Mouse (Mus musculus) stomach, embryonic 16.5 days (tissue): ENCODE results near the gene Gm10663. TPM values are rescaled to one million over a fixed set of nuclear protein-coding genes. Genes with fewer than 3 reads are reported as not detected.

Experiments used
- ATAC-seq: fragments of 200-750 bp; cut with Nextera tagmentation; 2 replicates; pipeline ENCODE4 v1.8.0; 2017; ENCODE audit warnings: moderate number of reproducible peaks, moderate TSS enrichment; ENCODE audit not compliant: insufficient read depth, low FRiP score
- H3K27ac ChIP-seq: fragments of 300-500 bp; sonication (generic); 2 replicates; pipeline ENCODE4 v1.5.1; 2014; ENCODE audit warnings: low read length
- H3K27me3 ChIP-seq: fragments of 300-500 bp; sonication (generic); 2 replicates; pipeline ENCODE4 v1.6.1; 2014; ENCODE audit warnings: low read length, control low read depth, mixed read lengths; ENCODE audit not compliant: control insufficient read depth, insufficient read depth
- H3K36me3 ChIP-seq: fragments of 300-500 bp; sonication (generic); 2 replicates; pipeline ENCODE4 v1.6.1; 2014; ENCODE audit warnings: low read length; ENCODE audit not compliant: control insufficient read depth, insufficient read depth
- H3K4me1 ChIP-seq: fragments of 300-500 bp; sonication (generic); 2 replicates; pipeline ENCODE4 v1.6.1; 2014; ENCODE audit warnings: low read length, control low read depth, mixed read lengths; ENCODE audit not compliant: control insufficient read depth, insufficient read depth
- H3K4me2 ChIP-seq: fragments of 300-500 bp; sonication (generic); 2 replicates; pipeline ENCODE4 v1.6.1; 2014; ENCODE audit warnings: low read depth, low read length, mixed read lengths
- H3K4me3 ChIP-seq: fragments of 300-500 bp; sonication (generic); replicated peaks from 2 replicates; pipeline ENCODE4 v1.5.1; 2014; ENCODE audit warnings: mild to moderate bottlenecking, low read length
- H3K9ac ChIP-seq: fragments of 300-500 bp; sonication (generic); 2 replicates; pipeline ENCODE4 v1.6.1; 2014; ENCODE audit warnings: low read length
- H3K9me3 ChIP-seq: fragments of 300-500 bp; sonication (generic); replicated peaks from 2 replicates; pipeline ENCODE4 v1.6.1; 2016; ENCODE audit warnings: low read length, control low read depth; ENCODE audit not compliant: control insufficient read depth
- WGBS: fragments of 180-500 bp; shearing (Covaris S2); extraction: QIAGEN DNeasy Blood & Tissue Kit; methylation state at CpG from one replicate; pipeline ENCODE4 v1.1.7; 2014; 5-methylcytosine and 5-hydroxymethylcytosine counted together
- polyA plus RNA-seq: library from polyadenylated mRNA; unstranded; fragments of >200 nt; fragmentation: Nextera tagmentation; extraction: Ambion mirVana; gene quantifications from 2 replicates; pipeline ENCODE4 v1.2.1, GENCODE M21; 2015

Gene Gm10663
- polyA plus RNA-seq, 1 experiment from 2014 or later = not detected

GRCm38 (mm10) chr8:65099735-65100134, 24.9 kb downstream of the Gm10663 start:
- ATAC-seq = no peak
- Histone ChIP-seq H3K4me1 (no peaks in the 10 kb centered on the region), H3K4me2 (no peak overlapping the region), H3K4me3 (no peak overlapping the region), H3K36me3 (no peaks in the 10 kb centered on the region), H3K27ac (no peak overlapping the region), H3K27me3 (no peaks in the 10 kb centered on the region), H3K9me3 (no peaks in the 10 kb centered on the region), H3K9ac (no peak overlapping the region)
- WGBS = 54% methylated on average over 3 of the region's 3 CpGs

- Histone ChIP-seq H3K4me3 (no peak overlapping the region), H3K4me1 (no peaks in the 10 kb centered on the region), H3K4me2 (no peak overlapping the region), H3K27ac (no peak overlapping the region), H3K27me3 (no peaks in the 10 kb centered on the region), H3K9me3 (no peaks in the 10 kb centered on the region), H3K9ac (no peak overlapping the region), H3K36me3 (no peaks in the 10 kb centered on the region)
- WGBS = 80% methylated on average over 7 of the region's 7 CpGs
- ATAC-seq = no peak
Observed at GRCm38 (mm10) chr8:65103632-65104031, 28.8 kb downstream of the Gm10663 start.

GRCm38 (mm10) chr8:65104041-65104440, 29.2 kb downstream of the Gm10663 start:
- Histone ChIP-seq H3K36me3 (no peaks in the 10 kb centered on the region), H3K4me1 (no peaks in the 10 kb centered on the region), H3K9ac (no peak overlapping the region), H3K4me2 (no peak overlapping the region), H3K27ac (no peak overlapping the region), H3K27me3 (no peaks in the 10 kb centered on the region), H3K4me3 (no peak overlapping the region), H3K9me3 (no peaks in the 10 kb centered on the region)
- WGBS = 60% methylated on average over 4 of the region's 4 CpGs
- ATAC-seq = no peak

- Histone ChIP-seq H3K9me3 (no peaks in the 10 kb centered on the region), H3K9ac (no peak overlapping the region), H3K4me3 (no peak overlapping the region), H3K4me1 (no peaks in the 10 kb centered on the region), H3K36me3 (no peaks in the 10 kb centered on the region), H3K27ac (no peak overlapping the region), H3K27me3 (no peaks in the 10 kb centered on the region), H3K4me2 (no peak overlapping the region)
- ATAC-seq = no peak
- WGBS = 90% methylated on average over 25 of the region's 25 CpGs
Observed at GRCm38 (mm10) chr8:65107936-65108718, 33.3 kb downstream of the Gm10663 start.

DNA sequence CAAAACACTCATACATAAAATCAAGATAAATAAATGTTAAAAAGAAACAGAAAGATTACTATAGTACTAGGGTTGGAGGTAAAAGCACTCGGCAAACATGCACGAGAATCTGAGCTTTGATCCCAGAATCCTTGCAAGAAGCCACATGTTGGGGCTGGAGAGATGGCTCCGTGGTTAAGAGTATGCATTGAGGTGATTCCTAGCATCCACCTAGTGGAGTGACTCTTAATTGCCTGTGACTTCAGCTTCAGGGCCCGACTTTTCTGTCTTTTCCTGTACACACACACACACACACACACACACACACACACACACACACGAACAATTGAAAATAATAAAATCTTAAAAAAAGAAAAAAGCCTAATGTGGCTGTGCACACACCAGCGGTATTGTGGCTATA, 34.1 kb downstream of the Gm10663 start:
- H3K4me2 ChIP-seq = no peak overlapping the region
- no peaks in the 10 kb centered on the region for H3K9me3 ChIP-seq
- H3K4me1 ChIP-seq = no peaks in the 10 kb centered on the region
- H3K27me3 ChIP-seq = no peaks in the 10 kb centered on the region
- H3K4me3 ChIP-seq = no peak overlapping the region
- H3K9ac ChIP-seq = no peak overlapping the region
- no peaks in the 10 kb centered on the region for H3K36me3 ChIP-seq
- H3K27ac ChIP-seq = no peak overlapping the region
- 62% methylated on average over 6 of the region's 6 CpGs for WGBS
- ATAC-seq = no peak

DNA sequence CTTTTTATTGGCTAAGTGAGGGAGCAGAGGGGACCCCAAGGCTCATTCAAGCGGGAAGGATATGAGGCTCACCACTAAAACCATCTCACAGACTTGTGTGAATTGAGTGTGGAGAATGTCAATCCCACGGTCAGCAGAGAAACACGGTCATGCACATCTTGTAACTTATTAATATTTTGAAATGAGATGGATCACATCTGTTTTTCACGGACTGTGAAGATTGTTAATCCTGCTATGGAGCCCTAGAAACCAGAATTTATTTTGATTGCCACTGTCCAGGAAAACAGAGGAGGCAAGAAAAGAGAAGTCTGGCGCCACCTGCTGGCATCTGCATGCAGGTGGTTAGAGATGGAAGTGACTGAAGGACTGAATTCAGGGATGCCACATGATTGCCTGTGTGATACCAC, 35.5 kb downstream of the Gm10663 start:
- H3K27me3 ChIP-seq = no peaks in the 10 kb centered on the region
- H3K4me1 ChIP-seq = no peaks in the 10 kb centered on the region
- H3K4me3 ChIP-seq = no peak overlapping the region
- no peak overlapping the region for H3K27ac ChIP-seq
- no peak overlapping the region for H3K9ac ChIP-seq
- H3K4me2 ChIP-seq = no peak overlapping the region
- no peak for ATAC-seq
- WGBS = 32% methylated on average over 5 of the region's 5 CpGs
- H3K9me3 ChIP-seq = no peaks in the 10 kb centered on the region
- no peaks in the 10 kb centered on the region for H3K36me3 ChIP-seq

- H3K4me3 ChIP-seq = no peak overlapping the region
- H3K9me3 ChIP-seq = no peaks in the 10 kb centered on the region
- H3K4me2 ChIP-seq = no peak overlapping the region
- no peak overlapping the region for H3K9ac ChIP-seq
- no peaks in the 10 kb centered on the region for H3K27me3 ChIP-seq
- no peaks in the 10 kb centered on the region for H3K36me3 ChIP-seq
- H3K4me1 ChIP-seq = no peaks in the 10 kb centered on the region
- WGBS = 72% methylated on average over 6 of the region's 6 CpGs
- H3K27ac ChIP-seq = no peak overlapping the region
- no peak for ATAC-seq
Observed at GRCm38 (mm10) chr8:65112092-65112491, 37.3 kb downstream of the Gm10663 start.

- 37% methylated on average over 1 of the region's 1 CpGs for WGBS
- H3K36me3 ChIP-seq = no peaks in the 10 kb centered on the region
- H3K9ac ChIP-seq = no peak overlapping the region
- H3K9me3 ChIP-seq = no peaks in the 10 kb centered on the region
- no peak overlapping the region for H3K4me3 ChIP-seq
- no peaks in the 10 kb centered on the region for H3K4me1 ChIP-seq
- H3K27me3 ChIP-seq = no peaks in the 10 kb centered on the region
- H3K4me2 ChIP-seq = no peak overlapping the region
- H3K27ac ChIP-seq = no peak overlapping the region
- ATAC-seq = no peak
Observed at GRCm38 (mm10) chr8:65126014-65126413, 51.2 kb downstream of the Gm10663 start.

DNA sequence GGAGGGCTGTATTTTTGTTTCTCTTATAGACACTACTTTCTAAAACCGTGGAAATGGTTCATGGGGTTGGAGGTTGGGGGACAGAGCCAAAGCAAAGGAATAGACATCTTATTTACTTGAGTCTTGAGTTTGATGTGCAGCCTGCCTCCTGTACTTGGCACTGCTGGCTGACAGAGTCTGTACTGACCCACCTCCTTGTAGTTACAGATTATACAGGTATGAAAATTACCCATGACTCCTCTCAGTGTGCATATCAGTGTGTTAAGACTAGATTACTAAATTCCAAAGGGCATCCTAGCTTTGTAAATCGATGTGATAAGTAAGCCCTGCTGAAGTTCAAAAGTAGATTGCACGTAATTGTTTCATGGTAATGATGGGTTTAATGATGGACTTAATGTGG, 51.6 kb downstream of the Gm10663 start:
- no peaks in the 10 kb centered on the region for H3K36me3 ChIP-seq
- ATAC-seq = no peak
- no peak overlapping the region for H3K9ac ChIP-seq
- no peak overlapping the region for H3K4me3 ChIP-seq
- H3K9me3 ChIP-seq = no peaks in the 10 kb centered on the region
- no peaks in the 10 kb centered on the region for H3K4me1 ChIP-seq
- H3K4me2 ChIP-seq = no peak overlapping the region
- 78% methylated on average over 3 of the region's 3 CpGs for WGBS
- H3K27me3 ChIP-seq = no peaks in the 10 kb centered on the region
- H3K27ac ChIP-seq = no peak overlapping the region
